Mouse (Mus musculus) limb, embryonic 11.5 days (tissue): ENCODE measurements around the gene Olfr652. TPM values are rescaled to one million over a fixed set of nuclear protein-coding genes. Genes with fewer than 3 reads are reported as not detected.

Experiments used
- ATAC-seq: fragments of 200-750 bp; cut with Nextera tagmentation; 2 replicates; pipeline ENCODE4 v1.8.0; 2017; ENCODE audit warnings: low read depth; ENCODE audit not compliant: insufficient number of reproducible peaks, low FRiP score, low TSS enrichment
- DNase-seq: peaks from one replicate; pipeline ENCODE4 v3.0.0-alpha.2; 2015; ENCODE audit warnings: low spot score
- H3K27ac ChIP-seq: fragments of 300-500 bp; sonication (generic); replicated peaks from 2 replicates; pipeline ENCODE4 v1.5.1; 2014; ENCODE audit warnings: low read depth, mild to moderate bottlenecking, low read length
- H3K27me3 ChIP-seq: fragments of 300-500 bp; sonication (generic); 2 replicates; pipeline ENCODE4 v1.6.1; 2014; ENCODE audit warnings: mild to moderate bottlenecking, low read length, mixed read lengths; ENCODE audit not compliant: control insufficient read depth, insufficient read depth
- H3K36me3 ChIP-seq: fragments of 300-500 bp; sonication (generic); 2 replicates; pipeline ENCODE4 v1.6.1; 2014; ENCODE audit warnings: mild to moderate bottlenecking, low read length, moderate library complexity, mixed read lengths; ENCODE audit not compliant: control insufficient read depth, insufficient read depth
- H3K4me1 ChIP-seq: fragments of 300-500 bp; sonication (generic); 2 replicates; pipeline ENCODE4 v1.6.1; 2014; ENCODE audit warnings: low read length, mixed read lengths; ENCODE audit not compliant: control insufficient read depth, insufficient read depth
- H3K4me2 ChIP-seq: fragments of 300-500 bp; sonication (generic); 2 replicates; pipeline ENCODE4 v1.6.1; 2014; ENCODE audit warnings: low read depth, mild to moderate bottlenecking, moderate library complexity; ENCODE audit not compliant: severe bottlenecking
- H3K4me3 ChIP-seq: fragments of 300-500 bp; sonication (generic); 2 replicates; pipeline ENCODE4 v1.5.1; 2014; ENCODE audit warnings: low read depth, low read length
- H3K9ac ChIP-seq: fragments of 300-500 bp; sonication (generic); 2 replicates; pipeline ENCODE4 v1.6.1; 2014; ENCODE audit warnings: mild to moderate bottlenecking, low read length
- H3K9me3 ChIP-seq: fragments of 300-500 bp; sonication (generic); 2 replicates; pipeline ENCODE4 v1.6.1; 2016; ENCODE audit warnings: low read length; ENCODE audit not compliant: control insufficient read depth
- WGBS: fragments of 180-500 bp; shearing (Covaris S2); extraction: QIAGEN DNeasy Blood & Tissue Kit; methylation state at CpG from one replicate; pipeline ENCODE4 v1.1.7; 2014; 5-methylcytosine and 5-hydroxymethylcytosine counted together
- polyA plus RNA-seq: library from polyadenylated mRNA; unstranded; fragments of >200 nt; fragmentation: Nextera tagmentation; extraction: Ambion mirVana; gene quantifications from 2 replicates; pipeline ENCODE4 v1.2.1, GENCODE M21; 2014

Gene Olfr652
- not detected in 2 replicates for polyA plus RNA-seq

DNA sequence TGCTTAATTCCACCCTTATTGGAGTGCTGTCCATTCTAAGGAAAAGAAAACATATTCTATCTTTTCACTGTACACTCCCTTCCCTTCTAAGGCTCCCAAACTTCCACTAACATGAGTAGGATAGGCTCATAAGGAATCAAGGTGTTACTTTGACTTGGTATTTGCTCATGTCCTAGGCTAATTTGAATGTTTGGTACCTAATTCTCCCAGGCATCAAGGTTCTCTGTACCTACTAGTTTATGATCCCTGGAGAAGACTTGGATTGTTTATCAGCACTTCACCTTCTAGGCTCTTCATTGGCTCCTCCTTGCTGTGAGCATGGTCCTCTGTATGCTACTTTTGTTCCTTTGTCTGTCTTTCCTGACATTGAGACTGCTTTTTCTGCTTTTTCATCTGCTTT lies at the start of gene Olfr652:
Olfr652 (plus strand) TSS at position 301 of the 400 bp plus-strand sequence.
- DNase-seq (no peak), ATAC-seq (no peak)
- Histone ChIP-seq H3K4me1 (no peaks in the 10 kb centered on the region), H3K9ac (no peak within 1 kb of the TSS), H3K9me3 (no peaks in the 10 kb centered on the region), H3K36me3 (no peaks in the 10 kb centered on the region), H3K4me2 (no peak within 1 kb of the TSS), H3K4me3 (no peak within 1 kb of the TSS), H3K27me3 (no peaks in the 10 kb centered on the region), H3K27ac (no peak within 1 kb of the TSS)

DNA sequence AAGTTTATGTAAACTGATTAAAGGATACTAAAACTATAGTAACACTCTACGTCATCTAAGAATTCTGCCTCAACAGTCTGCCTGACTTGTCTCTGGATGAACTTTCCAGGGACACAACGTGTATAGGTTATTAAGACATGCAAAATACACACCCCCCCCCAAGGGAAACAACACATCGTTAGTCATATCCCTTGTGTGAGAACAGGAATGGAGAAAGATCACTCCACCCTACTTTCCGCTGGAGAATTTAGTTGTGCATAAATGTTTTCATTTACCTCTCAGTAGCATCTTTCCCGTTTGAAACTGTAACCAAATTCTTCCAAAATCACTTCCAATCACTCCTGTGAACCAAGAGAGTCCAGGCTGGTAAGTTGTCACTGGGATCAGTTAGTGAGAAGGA lies 10.9 kb upstream of the Olfr652 start, which contains the start of gene Olfr651:
Olfr651 (plus strand) TSS at position 301 of the 400 bp plus-strand sequence.
- H3K9ac ChIP-seq = no peak within 1 kb of the TSS
- H3K4me1 ChIP-seq = no peaks in the 10 kb centered on the region
- no peaks in the 10 kb centered on the region for H3K9me3 ChIP-seq
- 81% methylated on average over 5 of the region's 5 CpGs for WGBS
- H3K4me3 ChIP-seq = no peak within 1 kb of the TSS
- no peak for ATAC-seq
- DNase-seq = no peak
- no peaks in the 10 kb centered on the region for H3K27me3 ChIP-seq
- H3K27ac ChIP-seq = no peak within 1 kb of the TSS
- no peaks in the 10 kb centered on the region for H3K36me3 ChIP-seq
- no peak within 1 kb of the TSS for H3K4me2 ChIP-seq

DNA sequence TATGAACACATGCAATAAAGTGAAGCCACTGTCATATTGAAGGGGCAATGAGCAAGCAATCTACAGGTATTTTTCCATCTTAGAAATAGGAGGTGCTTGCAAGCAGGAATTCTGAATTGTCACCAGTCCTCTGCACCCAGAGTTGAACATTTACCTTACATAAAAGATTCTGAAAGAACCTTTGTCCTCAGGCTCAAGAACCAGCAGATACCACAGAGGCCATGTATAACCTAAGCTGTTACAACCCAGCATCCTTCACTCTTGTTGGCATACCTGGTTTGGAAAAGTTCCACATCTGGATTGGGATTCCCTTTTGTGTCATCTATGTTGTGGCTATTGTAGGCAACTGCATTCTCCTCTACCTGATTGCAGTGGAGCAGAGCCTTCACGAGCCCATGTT lies 8.0 kb upstream of the Olfr652 start:
- Histone ChIP-seq H3K4me1 (no peaks in the 10 kb centered on the region), H3K4me3 (no peak overlapping the region), H3K36me3 (no peaks in the 10 kb centered on the region), H3K9me3 (no peaks in the 10 kb centered on the region), H3K4me2 (no peak overlapping the region), H3K27me3 (no peaks in the 10 kb centered on the region), H3K27ac (no peak overlapping the region), H3K9ac (no peak overlapping the region)
- ATAC-seq (no peak), DNase-seq (no peak)
- WGBS = 71% methylated on average over 1 of the region's 1 CpGs

DNA sequence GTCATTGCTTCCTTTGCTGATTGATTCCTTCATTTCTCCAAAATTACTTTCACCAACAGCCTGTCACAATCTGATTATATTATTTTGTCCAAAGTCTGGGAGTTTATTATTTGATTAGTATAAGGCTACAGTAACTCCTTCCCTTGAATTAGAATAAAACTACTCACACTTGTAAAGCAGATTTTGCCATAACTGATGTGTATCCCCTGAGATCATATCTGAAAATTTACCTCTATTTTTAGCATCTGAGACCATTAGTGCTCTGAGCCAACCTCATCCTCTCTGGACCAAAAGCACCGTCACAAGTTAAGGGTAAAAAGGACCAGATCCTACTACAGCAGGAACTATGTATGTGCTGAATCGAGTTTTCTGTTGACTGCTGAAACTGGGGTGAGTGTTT lies 16.3 kb downstream of the Olfr652 start, which contains the start of gene Olfr653:
Olfr653 (plus strand) TSS at position 301 of the 400 bp plus-strand sequence.
- H3K4me1 ChIP-seq = no peaks in the 10 kb centered on the region
- H3K4me2 ChIP-seq = no peak within 1 kb of the TSS
- H3K27ac ChIP-seq = no peak within 1 kb of the TSS
- no peak within 1 kb of the TSS for H3K4me3 ChIP-seq
- no peaks in the 10 kb centered on the region for H3K9me3 ChIP-seq
- ATAC-seq = no peak
- no peaks in the 10 kb centered on the region for H3K36me3 ChIP-seq
- no peaks in the 10 kb centered on the region for H3K27me3 ChIP-seq
- H3K9ac ChIP-seq = no peak within 1 kb of the TSS
- 79% methylated on average over 2 of the region's 2 CpGs for WGBS
- no peak for DNase-seq

DNA sequence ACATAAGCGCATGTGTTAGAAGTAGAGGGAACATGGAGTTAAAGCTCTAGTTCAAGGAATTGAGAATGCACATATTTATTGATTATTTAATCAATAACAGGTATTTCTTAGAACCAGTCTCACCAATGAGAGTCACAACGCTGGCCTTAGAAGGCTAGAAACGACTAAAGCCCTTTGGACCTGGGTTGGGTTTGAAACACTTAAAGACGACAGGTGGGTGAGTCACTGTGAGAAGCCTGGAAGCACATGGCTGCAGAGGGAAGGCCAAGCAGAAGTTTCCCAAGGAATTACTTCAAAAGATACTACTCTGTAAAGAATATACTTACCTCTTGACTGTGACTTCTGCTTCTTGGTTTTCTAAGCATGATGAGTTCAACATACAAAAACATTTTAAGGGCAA lies 20.1 kb downstream of the Olfr652 start:
- Histone ChIP-seq H3K36me3 (no peaks in the 10 kb centered on the region), H3K4me1 (no peaks in the 10 kb centered on the region), H3K27me3 (no peaks in the 10 kb centered on the region), H3K4me3 (no peak overlapping the region), H3K27ac (no peak overlapping the region), H3K4me2 (no peak overlapping the region), H3K9ac (no peak overlapping the region), H3K9me3 (no peaks in the 10 kb centered on the region)
- ATAC-seq (no peak), DNase-seq (no peak)
- WGBS = 92% methylated on average over 4 of the region's 4 CpGs

DNA sequence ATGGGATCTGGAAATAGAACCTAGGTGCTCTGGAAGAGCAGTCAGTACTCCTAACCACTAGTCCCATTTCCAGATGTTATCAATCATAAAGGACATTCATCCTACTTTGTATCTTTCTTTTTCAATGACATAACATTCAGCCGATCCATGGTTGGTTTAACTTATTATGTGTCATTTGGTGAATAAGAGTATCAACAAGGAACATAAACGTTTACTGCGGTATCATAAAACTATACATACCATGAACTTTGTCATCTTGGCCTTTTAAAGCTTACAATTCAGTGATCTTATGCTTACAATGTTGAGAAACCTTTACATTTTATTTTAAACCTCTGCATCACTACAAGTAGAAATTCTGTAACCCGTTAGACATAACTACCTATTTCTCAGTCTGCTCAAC lies 20.7 kb downstream of the Olfr652 start:
- Histone ChIP-seq H3K27me3 (no peaks in the 10 kb centered on the region), H3K9me3 (no peaks in the 10 kb centered on the region), H3K27ac (no peak overlapping the region), H3K4me2 (no peak overlapping the region), H3K4me1 (no peaks in the 10 kb centered on the region), H3K4me3 (no peak overlapping the region), H3K9ac (no peak overlapping the region), H3K36me3 (no peaks in the 10 kb centered on the region)
- ATAC-seq (no peak), DNase-seq (no peak)
- 84% methylated on average over 4 of the region's 4 CpGs for WGBS

DNA sequence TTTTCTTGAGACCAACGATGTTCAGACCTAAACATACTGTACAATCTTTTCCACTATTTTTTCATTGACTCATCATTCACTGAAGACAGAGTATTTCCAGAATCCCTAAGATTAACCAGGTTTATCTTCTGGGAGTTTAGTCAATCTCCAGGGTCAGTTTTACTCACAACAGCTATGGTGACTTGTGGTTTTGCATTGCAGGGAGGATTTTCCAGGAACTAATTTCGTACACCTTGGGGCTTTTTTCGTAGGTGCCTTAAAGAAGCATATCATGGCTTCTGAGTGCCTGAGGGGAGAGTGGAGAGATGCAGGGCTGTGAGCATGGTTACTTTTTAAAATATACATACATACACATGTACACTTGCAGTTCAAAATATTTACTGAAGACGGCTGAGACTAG lies 26.0 kb downstream of the Olfr652 start, which contains the start of gene Olfr654:
Olfr654 (plus strand) TSS at position 301 of the 400 bp plus-strand sequence.
- Histone ChIP-seq H3K9me3 (no peaks in the 10 kb centered on the region), H3K4me1 (no peaks in the 10 kb centered on the region), H3K4me3 (no peak within 1 kb of the TSS), H3K9ac (no peak within 1 kb of the TSS), H3K36me3 (no peaks in the 10 kb centered on the region), H3K27me3 (no peaks in the 10 kb centered on the region), H3K27ac (no peak within 1 kb of the TSS), H3K4me2 (no peak within 1 kb of the TSS)
- no peak for ATAC-seq
- WGBS = 87% methylated on average over 4 of the region's 4 CpGs
- DNase-seq = no peak

DNA sequence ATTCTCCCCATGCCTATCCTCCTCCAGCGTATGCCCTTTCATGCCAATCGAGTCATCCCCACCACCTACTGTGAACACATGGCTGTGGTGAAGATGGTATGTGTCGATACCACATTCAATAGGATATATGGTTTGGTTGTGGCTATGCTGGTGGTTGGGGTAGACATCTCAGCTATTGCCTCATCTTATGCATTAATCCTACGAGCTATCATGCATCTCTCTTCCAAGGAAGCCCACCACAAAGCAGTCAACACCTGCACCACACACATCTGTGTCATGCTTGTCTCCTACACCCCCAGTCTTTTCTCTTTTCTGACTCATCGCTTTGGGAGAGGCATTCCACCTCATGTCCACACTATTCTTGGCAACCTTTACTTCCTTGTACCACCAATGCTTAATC lies 27.6 kb downstream of the Olfr652 start:
- H3K4me2 ChIP-seq = no peak overlapping the region
- ATAC-seq = no peak
- no peaks in the 10 kb centered on the region for H3K4me1 ChIP-seq
- no peak overlapping the region for H3K9ac ChIP-seq
- H3K9me3 ChIP-seq = no peaks in the 10 kb centered on the region
- no peak overlapping the region for H3K27ac ChIP-seq
- 86% methylated on average over 5 of the region's 5 CpGs for WGBS
- no peaks in the 10 kb centered on the region for H3K36me3 ChIP-seq
- H3K27me3 ChIP-seq = no peaks in the 10 kb centered on the region
- DNase-seq = no peak
- no peak overlapping the region for H3K4me3 ChIP-seq

DNA sequence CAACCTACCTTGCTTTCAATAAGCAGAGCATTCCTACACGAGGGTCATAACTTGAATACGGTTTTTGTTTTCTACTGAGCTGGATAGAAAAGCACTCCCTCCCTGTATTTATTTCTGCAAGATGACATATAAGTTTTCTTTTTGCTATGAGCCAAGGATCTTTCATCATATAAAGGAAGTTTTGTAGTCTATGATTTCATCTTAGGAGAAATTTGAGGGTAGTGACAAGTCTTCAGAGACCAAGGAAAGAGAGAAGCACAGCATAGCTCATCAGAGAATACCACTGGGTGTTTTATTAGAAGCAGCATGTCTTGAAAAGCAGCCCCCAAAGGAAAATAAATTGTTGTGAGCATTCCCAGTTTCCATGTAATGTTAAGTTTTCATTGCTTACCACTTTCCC lies 41.0 kb downstream of the Olfr652 start, which contains the start of gene Olfr655:
Olfr655 (minus strand) TSS at position 101 of the 400 bp plus-strand sequence.
- Histone ChIP-seq H3K27ac (no peak within 1 kb of the TSS), H3K36me3 (no peaks in the 10 kb centered on the region), H3K4me3 (no peak within 1 kb of the TSS), H3K4me1 (no peaks in the 10 kb centered on the region), H3K27me3 (no peaks in the 10 kb centered on the region), H3K9ac (no peak within 1 kb of the TSS), H3K4me2 (no peak within 1 kb of the TSS), H3K9me3 (no peaks in the 10 kb centered on the region)
- ATAC-seq = no peak
- no peak for DNase-seq
- WGBS = 85% methylated on average over 2 of the region's 2 CpGs
